Mouse (Mus musculus) ovary, postnatal 10 days (tissue): ENCODE data around the gene Cnst.
"Not testable (repeated sequence)": the region's sequence is repeated elsewhere in the genome, so short reads cannot be mapped to it uniquely, and the experiment has no call there.

ENCODE experiments used
- DNase-seq: peaks from one replicate; pipeline ENCODE4 v3.0.0; 2022; ENCODE audit warnings: low spot score

Cnst gene

GRCm38 (mm10) chr1:179645101-179645979 lies 99.2 kb downstream of the Cnst start:
- DNase-seq: peak; percentile 57

- no peak for DNase-seq
Observed at GRCm38 (mm10) chr1:179645980-179646268, 99.8 kb downstream of the Cnst start.

- not testable (repeated sequence) for DNase-seq
Observed at GRCm38 (mm10) chr1:179648678-179649077, 102.5 kb downstream of the Cnst start.

DNA sequence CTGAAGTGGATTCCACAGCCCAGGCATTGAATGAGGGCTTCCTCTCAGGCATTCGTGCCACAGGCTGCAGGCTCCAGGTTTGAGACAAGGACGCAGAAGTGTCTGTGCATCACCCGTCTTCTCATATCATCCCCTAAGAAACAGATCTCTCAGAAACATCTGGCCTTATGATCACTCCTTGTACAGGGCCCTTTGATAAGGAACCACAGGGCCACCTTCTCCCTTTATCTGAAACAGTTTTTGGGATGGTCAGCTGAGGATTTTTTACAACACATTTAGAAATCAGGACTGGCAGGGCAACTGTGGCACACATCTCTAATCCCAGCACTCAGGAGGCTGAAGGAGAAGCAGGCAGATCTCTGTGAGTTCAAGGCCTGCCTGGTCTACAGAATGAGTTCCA lies 103.2 kb downstream of the Cnst start:
- DNase-seq: no peak

DNA sequence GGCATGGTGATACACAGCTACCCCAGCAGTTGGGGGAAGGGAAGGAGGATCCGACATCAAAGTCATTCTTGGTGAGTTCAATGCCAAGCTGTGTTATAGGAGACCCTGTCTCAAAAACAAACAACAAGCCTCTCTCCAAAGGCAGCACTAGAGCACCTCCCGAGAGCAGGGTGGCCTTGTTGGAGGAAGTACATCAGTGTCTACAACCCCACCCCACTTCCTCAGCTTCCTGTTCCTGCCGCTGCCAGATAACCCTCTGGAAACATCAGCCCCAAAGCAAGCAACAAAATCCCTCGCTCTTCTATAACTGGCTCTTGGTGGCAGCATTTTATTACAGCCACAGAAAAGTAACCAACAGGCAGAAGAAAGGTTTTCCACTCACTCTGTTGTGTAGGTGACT lies 104.1 kb downstream of the Cnst start:
- no peak for DNase-seq

- no peak for DNase-seq
Observed at GRCm38 (mm10) chr1:179651224-179651623, 105.1 kb downstream of the Cnst start.

GRCm38 (mm10) chr1:179663065-179663464 lies 116.9 kb downstream of the Cnst start:
- no peak for DNase-seq

DNA sequence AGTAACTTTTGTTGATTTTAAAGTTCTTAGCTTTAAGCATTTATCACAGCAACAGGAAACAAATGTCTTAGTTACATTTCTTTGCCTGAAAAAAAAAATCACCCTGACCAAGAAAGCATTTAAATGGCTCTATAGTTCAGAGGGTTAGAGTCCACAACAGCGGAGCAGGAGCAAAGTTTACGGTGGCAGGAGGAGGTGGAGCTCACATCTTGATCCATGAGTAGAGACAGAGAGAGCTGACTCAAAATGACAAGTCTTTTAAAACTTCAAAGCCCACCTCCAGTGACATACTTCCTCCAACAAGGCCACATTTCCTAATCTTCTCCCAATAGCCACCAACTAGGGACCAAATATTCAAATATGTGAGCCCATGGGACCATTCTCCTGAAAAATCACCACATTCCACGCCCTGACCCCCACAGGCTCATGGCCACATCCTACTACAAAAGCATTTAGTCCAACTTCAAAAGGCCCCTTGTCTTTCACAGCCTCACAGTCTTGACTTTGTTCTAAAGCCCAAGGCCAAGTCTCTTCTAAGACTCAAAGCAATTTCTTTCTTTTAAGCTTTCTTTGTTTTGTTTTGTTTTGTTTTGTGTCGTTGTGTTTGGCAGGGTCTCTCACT lies 118.2 kb downstream of the Cnst start:
- DNase-seq: no peak

DNA sequence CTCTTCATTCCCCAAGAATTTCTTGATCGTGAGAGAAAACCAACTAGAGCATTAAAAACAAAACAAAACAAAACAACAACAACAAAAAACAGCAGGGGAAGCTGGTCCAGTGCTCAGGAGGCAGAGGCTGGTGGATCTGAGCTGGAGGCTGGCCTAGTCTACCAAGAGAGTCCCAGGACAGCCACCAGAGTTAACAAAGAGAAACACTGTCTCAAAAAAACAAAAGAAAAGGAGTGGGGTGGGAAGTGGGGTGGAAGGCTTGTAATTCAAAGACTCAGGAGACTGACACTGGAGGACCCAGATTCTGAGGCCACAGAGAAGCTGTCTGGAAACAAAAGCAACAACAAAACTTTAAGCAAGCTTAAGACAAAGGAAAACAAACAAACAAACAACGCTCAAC lies 120.8 kb downstream of the Cnst start:
- no peak for DNase-seq

- DNase-seq: no peak
Observed at GRCm38 (mm10) chr1:179667450-179667849, 121.3 kb downstream of the Cnst start.

- peak; percentile 74 for DNase-seq
Observed at GRCm38 (mm10) chr1:179668013-179668805, 122.0 kb downstream of the Cnst start, which contains the start of gene Sccpdh. TSS of gene Sccpdh (plus strand) at chr1:179668210.

GRCm38 (mm10) chr1:179668836-179669537 lies 122.8 kb downstream of the Cnst start:
- no peak for DNase-seq

DNA sequence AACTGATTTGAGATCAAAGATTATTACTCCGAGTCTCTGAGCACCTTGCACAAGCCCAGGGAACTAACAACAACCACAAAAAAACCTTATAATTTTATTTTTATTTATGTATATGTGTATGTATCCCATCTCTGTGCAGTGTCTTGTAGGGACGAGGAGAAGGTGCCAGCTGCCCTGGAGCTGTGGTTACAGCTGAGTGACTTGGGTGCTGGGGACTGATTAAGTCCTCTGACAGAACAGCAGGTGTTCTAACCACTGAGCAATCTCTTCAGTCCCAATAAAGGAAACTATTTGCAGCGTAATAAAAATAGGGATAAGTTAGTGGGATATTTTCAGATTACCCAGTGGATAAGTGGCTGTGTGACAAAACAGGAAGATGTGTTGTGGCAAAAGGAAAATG lies 128.2 kb downstream of the Cnst start:
- DNase-seq: no peak

DNA sequence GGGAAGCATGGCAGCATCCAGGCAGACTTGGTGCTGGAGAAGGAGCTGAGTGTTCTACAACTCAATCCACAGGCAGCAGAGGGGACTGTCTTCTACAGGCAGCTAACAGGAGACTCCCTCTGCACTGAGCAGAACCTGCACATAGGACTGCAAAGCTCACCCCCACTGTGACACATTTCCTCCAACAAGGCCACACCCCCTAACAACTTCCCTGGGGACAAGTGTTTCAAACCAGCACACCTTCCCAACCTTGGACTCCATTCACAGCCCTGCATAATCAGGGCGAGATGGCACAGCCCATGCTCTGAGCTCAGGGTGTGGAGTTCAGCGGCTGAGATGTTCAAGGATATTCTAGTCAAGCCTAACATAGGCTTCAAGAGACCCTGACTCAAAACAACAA lies 130.9 kb downstream of the Cnst start:
- no peak for DNase-seq
